Mouse (Mus musculus) lung, postnatal 0 days (tissue): ENCODE data around the gene Hoxc4.

Experiments used
- CTCF ChIP-seq: IDR thresholded peaks from 2 replicates; pipeline ENCODE4 v1.5.1; 2016; ENCODE audit warnings: antibody characterized with exemption, mild to moderate bottlenecking
- EP300 ChIP-seq: IDR thresholded peaks from 2 replicates; pipeline ENCODE4 v1.6.1; 2016; ENCODE audit warnings: antibody characterized with exemption, mild to moderate bottlenecking, control low read depth

- TF ChIP-seq CTCF (no peak), EP300 (no peak)
Measured at GRCm38 (mm10) chr15:102972254-102972653, 46.5 kb upstream of the Hoxc4 start.
